8 mouse cellular contexts compared by ENCODE assay signal in the genomic region with DNA sequence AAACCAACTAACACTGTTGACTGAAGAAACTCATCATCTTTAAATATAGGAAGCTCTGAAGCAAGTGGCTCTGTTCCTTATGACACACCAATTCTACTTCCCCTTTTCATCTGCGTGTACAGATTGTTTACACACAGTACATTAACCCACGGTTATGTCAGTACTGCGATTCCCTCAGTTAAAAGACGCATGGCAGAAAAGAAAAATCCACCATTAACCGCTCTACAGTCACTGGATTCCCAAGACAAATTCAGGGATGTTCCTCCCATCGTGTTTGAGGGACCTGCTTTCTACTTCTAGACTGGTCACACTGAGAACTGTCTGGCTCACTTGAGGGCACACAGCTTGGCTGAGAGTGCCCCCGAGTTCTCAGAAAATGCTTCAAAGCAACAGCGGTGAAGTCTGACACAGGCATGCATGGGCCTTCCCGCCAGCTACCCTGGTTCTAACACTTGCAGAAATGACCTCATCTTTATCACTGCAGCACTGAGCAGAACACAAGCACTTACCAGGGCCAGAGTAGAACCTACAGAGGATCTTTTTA. TPM values are rescaled to one million over a fixed set of nuclear protein-coding genes. Genes with fewer than 3 reads are reported as not detected.
DNase-seq lines count a peak whose midpoint lies in the region; ATAC-seq lines count a peak whose summit lies in the region.

No protein-coding gene starts in this region.

- ATAC-seq in forebrain, embryonic 11.5 days (replicated peaks; ENCODE audit: low FRiP score), result no peak
- peak; percentile 24 for ATAC-seq in CD4-positive, CD25-positive, alpha-beta regulatory T cell, adult 4 months
- no peak for ATAC-seq in heart, embryonic 15.5 days (replicated peaks; ENCODE audit: insufficient number of reproducible peaks, insufficient read depth, low FRiP score, low read depth)

- no peak overlapping the region for H3K9ac ChIP-seq in forebrain, embryonic 11.5 days (ENCODE audit: low read length)
- no peak overlapping the region for H3K9ac ChIP-seq in heart, embryonic 15.5 days

- no peaks in the 10 kb centered on the region; the same call in 1 of the 2 replicates for H3K4me1 ChIP-seq in forebrain, embryonic 11.5 days (replicated peaks; ENCODE audit: control insufficient read depth, insufficient read depth, low read length)
- peaks cover 28% of the 10 kb centered on the region for H3K4me1 ChIP-seq in forebrain, embryonic 10.5 days
- peaks cover 16% of the 10 kb centered on the region for H3K4me1 ChIP-seq in heart, embryonic 15.5 days (replicated peaks)

- DNase-seq in forebrain, embryonic 11.5 days (ENCODE audit: low spot score), result no peak
- no peak for DNase-seq in forebrain, embryonic 10.5 days (ENCODE audit: extremely low spot score, low spot score)
- DNase-seq in thymus, postnatal 0 days (ENCODE audit: low spot score), result peak; percentile 62
- no peak for DNase-seq in kidney, postnatal 25 days
- no peak for DNase-seq in embryo, embryonic 10.5 days (ENCODE audit: low spot score)

- 85% methylated on average over 9 of the region's 9 CpGs for WGBS in forebrain, embryonic 11.5 days
- 93% methylated on average over 9 of the region's 9 CpGs for WGBS in forebrain, embryonic 10.5 days
- 56% methylated on average over 9 of the region's 9 CpGs for WGBS in heart, embryonic 15.5 days
- WGBS in macrophage (ENCODE audit: missing documents), result 0% methylated on average over 9 of the region's 9 CpGs

- H3K79me2 ChIP-seq in macrophage (ENCODE audit: inconsistent target), result no peaks in the 10 kb centered on the region

- no peaks in the 10 kb centered on the region for H3K27me3 ChIP-seq in forebrain, embryonic 11.5 days (ENCODE audit: control insufficient read depth, insufficient read depth, low read length)
- H3K27me3 ChIP-seq in forebrain, embryonic 10.5 days (ENCODE audit: poor library complexity, severe bottlenecking), result no peaks in the 10 kb centered on the region
- no peaks in the 10 kb centered on the region for H3K27me3 ChIP-seq in heart, embryonic 15.5 days

- H3K27ac ChIP-seq in forebrain, embryonic 11.5 days (ENCODE audit: low read depth, low read length), result no peak overlapping the region
- no peak overlapping the region for H3K27ac ChIP-seq in forebrain, embryonic 10.5 days
- H3K27ac ChIP-seq in heart, embryonic 15.5 days, result peak overlapping the region; percentile 45
- H3K27ac ChIP-seq in macrophage, result peak overlapping the region; percentile 65

- no peak overlapping the region for H3K4me3 ChIP-seq in forebrain, embryonic 11.5 days (ENCODE audit: low read depth, low read length)
- H3K4me3 ChIP-seq in forebrain, embryonic 10.5 days, result no peak overlapping the region
- peak overlapping the region; percentile 12; the same call in 1 of the 2 replicates for H3K4me3 ChIP-seq in heart, embryonic 15.5 days
- peak overlapping the region; percentile 5; the same call in 1 of the 2 replicates for H3K4me3 ChIP-seq in macrophage (ENCODE audit: inconsistent target)

- H3K36me3 ChIP-seq in forebrain, embryonic 11.5 days (ENCODE audit: control insufficient read depth, insufficient read depth, low read length), result no peaks in the 10 kb centered on the region; the same call in 1 of the 2 replicates
- peaks cover 20% of the 10 kb centered on the region for H3K36me3 ChIP-seq in forebrain, embryonic 10.5 days (replicated peaks)
- H3K36me3 ChIP-seq in heart, embryonic 15.5 days, result no peaks in the 10 kb centered on the region
- H3K36me3 ChIP-seq in macrophage (ENCODE audit: inconsistent target), result no peaks in the 10 kb centered on the region

- H3K9me3 ChIP-seq in forebrain, embryonic 11.5 days (ENCODE audit: control insufficient read depth, low read length), result no peaks in the 10 kb centered on the region; the same call in 1 of the 2 replicates
- peaks cover 17% of the 10 kb centered on the region; the same call in 1 of the 2 replicates for H3K9me3 ChIP-seq in forebrain, embryonic 10.5 days
- H3K9me3 ChIP-seq in heart, embryonic 15.5 days (replicated peaks), result no peaks in the 10 kb centered on the region

- H3K4me2 ChIP-seq in forebrain, embryonic 11.5 days (ENCODE audit: low read depth, low read length, severe bottlenecking), result 0 out of 2 replicates have a peak overlapping the region, but pooled peaks have one; percentile 8
- peak overlapping the region; percentile 24; the same call in 1 of the 2 replicates for H3K4me2 ChIP-seq in heart, embryonic 15.5 days

RNA-seq across cellular contexts. Expression of gene Tspan13, which starts 2.7 kb away (rescaled TPM):
- polyA plus RNA-seq in forebrain, embryonic 11.5 days (2014; fragmentation: Nextera tagmentation; extraction: Ambion mirVana), result 187 and 199 TPM in 2 replicates
- 160 and 161 TPM in 2 replicates for polyA plus RNA-seq in forebrain, embryonic 10.5 days (2016; fragmentation: Nextera tagmentation; extraction: Ambion mirVana)
- 100 to 1,000 TPM; 219 to 252 TPM for polyA plus RNA-seq in CD4-positive, CD25-positive, alpha-beta regulatory T cell, adult 4 months (2017; shearing (Covaris generic))
- 57.9 and 65.1 TPM in 2 replicates for polyA plus RNA-seq in heart, embryonic 15.5 days (2015; fragmentation: Nextera tagmentation; extraction: Ambion mirVana)
- total RNA-seq in macrophage (2018; cell fraction: chromatin; rRNA removed), result 10 to 100 TPM in 6 of 26 experiments, 1 to 10 TPM in 19, under 1 TPM in 1; 0.77 to 25.1 (median 3.7) TPM
- 10 to 100 TPM in 13 of 26 experiments, 1 to 10 TPM in 13; 3.0 to 29.9 (median 13.5) TPM for total RNA-seq in macrophage (2018; cell fraction: cytosol; rRNA removed)
- 10 to 100 TPM in 12 of 26 experiments, 1 to 10 TPM in 14; 2.4 to 28.3 (median 8.9) TPM for total RNA-seq in macrophage (2018; cell fraction: nucleus; rRNA removed)
- 10.1 to 18.2 TPM (median 17.7 TPM) in 3 replicates for polyA plus RNA-seq in macrophage (2018)
- polyA plus RNA-seq in thymus, postnatal 0 days (2015; fragmentation: Nextera tagmentation; extraction: Ambion mirVana), result 213 and 218 TPM in 2 replicates

RNA-seq across cellular contexts. Expression of gene Agr2, which starts 46.9 kb away (rescaled TPM):
- 0.36 TPM in 1 of 2 replicates, not detected in the other for polyA plus RNA-seq in forebrain, embryonic 11.5 days (2014; fragmentation: Nextera tagmentation; extraction: Ambion mirVana)
- polyA plus RNA-seq in forebrain, embryonic 10.5 days (2016; fragmentation: Nextera tagmentation; extraction: Ambion mirVana), result not detected in 2 replicates
- polyA plus RNA-seq in CD4-positive, CD25-positive, alpha-beta regulatory T cell, adult 4 months (2017; shearing (Covaris generic)), result not detected
- polyA plus RNA-seq in heart, embryonic 15.5 days (2015; fragmentation: Nextera tagmentation; extraction: Ambion mirVana), result 1.2 and 2.2 TPM in 2 replicates
- not detected for total RNA-seq in macrophage (2018; cell fraction: chromatin; rRNA removed)
- total RNA-seq in macrophage (2018; cell fraction: cytosol; rRNA removed), result not detected
- total RNA-seq in macrophage (2018; cell fraction: nucleus; rRNA removed), result not detected
- not detected in 3 replicates for polyA plus RNA-seq in macrophage (2018)
- polyA plus RNA-seq in thymus, postnatal 0 days (2015; fragmentation: Nextera tagmentation; extraction: Ambion mirVana), result 8.7 and 12.5 TPM in 2 replicates

Comparison
In these comparisons a context has a peak if more than half of its experiments do, and no peak if none do; other contexts are left out.
1. H3K27ac ChIP-seq: peak in heart, embryonic 15.5 days (single experiment) and macrophage (single experiment); none in forebrain, embryonic 11.5 days (single experiment) and forebrain, embryonic 10.5 days (single experiment).
2. H3K4me3 ChIP-seq: peak in heart, embryonic 15.5 days (single experiment) and macrophage (single experiment); none in forebrain, embryonic 11.5 days (single experiment) and forebrain, embryonic 10.5 days (single experiment).